Mouse (Mus musculus) naive thymus-derived CD4-positive, alpha-beta T cell, adult 2 months (primary cell): ENCODE measurements around the gene Itgax.

ENCODE experiments used
- DNase-seq: peaks from one replicate; pipeline ENCODE4 v3.0.0-alpha.2; 2011; ENCODE audit warnings: low read depth

The Itgax gene

GRCm38 (mm10) chr7:128128741-128129720 lies at the start of gene Itgax:
Gene Itgax (plus strand): TSS chr7:128129547.
- DNase-seq: no peak

- DNase-seq: peak; percentile 73
Observed at GRCm38 (mm10) chr7:128080012-128080411, 49.3 kb upstream of the Itgax start.

- DNase-seq: no peak
Observed at GRCm38 (mm10) chr7:128089141-128089540, 40.2 kb upstream of the Itgax start.

- DNase-seq: peak; percentile 42
Observed at GRCm38 (mm10) chr7:128098135-128098534, 31.2 kb upstream of the Itgax start.

- no peak for DNase-seq
Observed at GRCm38 (mm10) chr7:128100742-128101357, 28.5 kb upstream of the Itgax start.

- DNase-seq: peak; percentile 63
Observed at GRCm38 (mm10) chr7:128105246-128105645, 24.1 kb upstream of the Itgax start.

GRCm38 (mm10) chr7:128107462-128107861 lies 21.9 kb upstream of the Itgax start:
- DNase-seq: no peak

- DNase-seq: no peak
Observed at GRCm38 (mm10) chr7:128110314-128110713, 19.0 kb upstream of the Itgax start.

- DNase-seq: no peak
Observed at GRCm38 (mm10) chr7:128112131-128112530, 17.2 kb upstream of the Itgax start.

GRCm38 (mm10) chr7:128114371-128115105 lies 14.8 kb upstream of the Itgax start:
- no peak for DNase-seq

- peak; percentile 72 for DNase-seq
Observed at GRCm38 (mm10) chr7:128115211-128115958, 14.0 kb upstream of the Itgax start.

GRCm38 (mm10) chr7:128116396-128116795 lies 13.0 kb upstream of the Itgax start:
- no peak for DNase-seq

- peak; percentile 66 for DNase-seq
Observed at GRCm38 (mm10) chr7:128119726-128120490, 9.4 kb upstream of the Itgax start.

- no peak for DNase-seq
Observed at GRCm38 (mm10) chr7:128132148-128132547, 2.8 kb downstream of the Itgax start.

- peak; percentile 54 for DNase-seq
Observed at GRCm38 (mm10) chr7:128133596-128133995, 4.2 kb downstream of the Itgax start.

GRCm38 (mm10) chr7:128136927-128137326 lies 7.6 kb downstream of the Itgax start:
- no peak for DNase-seq

- DNase-seq: no peak
Observed at GRCm38 (mm10) chr7:128139611-128140010, 10.3 kb downstream of the Itgax start.

- DNase-seq: no peak
Observed at GRCm38 (mm10) chr7:128150970-128151369, 21.6 kb downstream of the Itgax start.

GRCm38 (mm10) chr7:128154076-128154475 lies 24.7 kb downstream of the Itgax start, which contains the start of gene Itgad:
Gene Itgad (plus strand): TSS chr7:128154376.
- no peak for DNase-seq

- DNase-seq: no peak
Observed at GRCm38 (mm10) chr7:128154924-128155323, 25.6 kb downstream of the Itgax start.
